Mouse (Mus musculus) c-Kit-positive CD71-negative TER-119-negative erythroid progenitor cells, embryonic 14.5 days (primary cell): ENCODE data around the gene Slc44a1.

Experiments
- DNase-seq: peaks from one replicate; pipeline ENCODE4 v3.0.0-alpha.2; 2013; ENCODE audit warnings: low read depth

Gene Slc44a1

GRCm38 (mm10) chr4:53537539-53537938 lies 97.3 kb downstream of the Slc44a1 start:
- no peak for DNase-seq

GRCm38 (mm10) chr4:53538600-53538999 lies 98.4 kb downstream of the Slc44a1 start:
- DNase-seq = no peak

- DNase-seq = no peak
Measured at GRCm38 (mm10) chr4:53539929-53540328, 99.7 kb downstream of the Slc44a1 start.

GRCm38 (mm10) chr4:53543421-53543820 lies 103.2 kb downstream of the Slc44a1 start:
- no peak for DNase-seq

GRCm38 (mm10) chr4:53544889-53545288 lies 104.7 kb downstream of the Slc44a1 start:
- no peak for DNase-seq

GRCm38 (mm10) chr4:53547381-53547780 lies 107.2 kb downstream of the Slc44a1 start:
- DNase-seq = no peak

GRCm38 (mm10) chr4:53549375-53549774 lies 109.2 kb downstream of the Slc44a1 start:
- DNase-seq = no peak

GRCm38 (mm10) chr4:53564618-53565017 lies 124.4 kb downstream of the Slc44a1 start:
- no peak for DNase-seq

- no peak for DNase-seq
Measured at GRCm38 (mm10) chr4:53567065-53567464, 126.9 kb downstream of the Slc44a1 start.

GRCm38 (mm10) chr4:53575558-53575957 lies 135.3 kb downstream of the Slc44a1 start:
- DNase-seq = no peak

GRCm38 (mm10) chr4:53587676-53588075 lies 147.5 kb downstream of the Slc44a1 start:
- DNase-seq = no peak

- no peak for DNase-seq
Measured at GRCm38 (mm10) chr4:53588936-53589335, 148.7 kb downstream of the Slc44a1 start.

GRCm38 (mm10) chr4:53589466-53589865 lies 149.3 kb downstream of the Slc44a1 start:
- no peak for DNase-seq

GRCm38 (mm10) chr4:53590163-53590562 lies 149.9 kb downstream of the Slc44a1 start:
- DNase-seq = no peak

GRCm38 (mm10) chr4:53590691-53591447 lies 150.7 kb downstream of the Slc44a1 start:
- no peak for DNase-seq

- no peak for DNase-seq
Measured at GRCm38 (mm10) chr4:53591536-53591935, 151.3 kb downstream of the Slc44a1 start.

- DNase-seq = no peak
Measured at GRCm38 (mm10) chr4:53591941-53592340, 151.7 kb downstream of the Slc44a1 start.

- no peak for DNase-seq
Measured at GRCm38 (mm10) chr4:53592386-53592785, 152.2 kb downstream of the Slc44a1 start.

- peak; percentile 23 for DNase-seq
Measured at GRCm38 (mm10) chr4:53594204-53594603, 154.0 kb downstream of the Slc44a1 start.

- DNase-seq = no peak
Measured at GRCm38 (mm10) chr4:53595246-53596062, 155.2 kb downstream of the Slc44a1 start.

GRCm38 (mm10) chr4:53596063-53596895 lies 156.1 kb downstream of the Slc44a1 start:
- DNase-seq = no peak

- DNase-seq = peak; percentile 30
Measured at GRCm38 (mm10) chr4:53600462-53600861, 160.2 kb downstream of the Slc44a1 start.
